Mouse (Mus musculus) left cerebral cortex, postnatal 4 days (tissue): ENCODE results near the gene Fxn. TPM values are rescaled to one million over a fixed set of nuclear protein-coding genes. Genes with fewer than 3 reads are reported as not detected.

ENCODE experiments used
- DNase-seq: peaks from one replicate; pipeline ENCODE4 v3.0.0-alpha.2; 2022
- intact Hi-C: fragments of 180-260 bp; cut with DNase I; formaldehyde crosslinking; loops from one replicate; pipeline ENCODE4 v1.15.1; 2025
- total RNA-seq, 2 experiments: library from RNA; stranded (reverse); gene quantifications; 2 replicates each; pipeline ENCODE4 v1.2.3; 2021

Fxn gene
- total RNA-seq, 2 experiments from 2014 or later: 12.7 to 15.5 TPM

GRCm38 (mm10) chr19:24301768-24302148, 21.4 kb upstream of the Fxn start:
- intact Hi-C loops: loop anchor here (5.0 kb wide), 3 partner anchors 176 to 571 kb away; partner anchors contain the start of gene Fam122a
- DNase-seq: no peak

DNA sequence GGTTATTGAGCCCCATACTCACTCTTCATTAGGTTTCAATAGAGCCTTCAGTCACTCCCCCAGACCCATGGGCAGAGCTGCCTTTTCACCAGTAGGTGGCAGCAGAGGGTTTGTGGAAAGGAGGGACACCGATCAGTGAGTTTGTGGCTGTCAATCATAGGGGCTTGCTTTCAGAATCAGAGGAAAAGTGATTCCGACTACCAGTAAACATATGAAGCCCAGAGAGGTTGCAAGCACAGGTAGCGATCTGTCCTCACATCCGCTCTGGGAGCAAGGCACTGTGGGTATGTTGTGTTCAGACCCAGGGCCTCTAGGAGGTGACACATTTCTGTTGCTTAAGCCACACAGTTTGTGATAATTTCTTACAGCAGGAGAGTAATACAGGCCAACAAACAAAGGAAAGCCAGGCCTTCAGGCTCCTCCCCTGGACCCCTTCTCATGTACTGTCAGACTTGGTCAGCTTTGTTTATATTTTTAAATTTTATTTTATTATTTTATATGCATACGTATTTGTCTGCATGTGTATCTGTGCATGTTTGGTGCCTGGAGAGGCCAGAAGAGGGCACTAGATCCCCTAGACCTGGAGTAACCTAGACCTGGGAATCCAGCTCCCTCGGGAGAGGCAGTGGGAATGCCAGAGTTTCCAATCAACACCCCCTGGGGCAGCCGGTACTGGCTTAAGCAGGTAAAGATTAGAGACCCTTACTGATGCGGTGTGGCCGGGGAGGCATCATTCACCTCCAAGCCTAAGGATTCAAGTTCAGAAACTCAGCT, 20.8 kb upstream of the Fxn start:
- peak; percentile 82 for DNase-seq
- intact Hi-C loops: loop anchor here (5.0 kb wide), 3 partner anchors 176 to 571 kb away; partner anchors contain the start of gene Fam122a

DNA sequence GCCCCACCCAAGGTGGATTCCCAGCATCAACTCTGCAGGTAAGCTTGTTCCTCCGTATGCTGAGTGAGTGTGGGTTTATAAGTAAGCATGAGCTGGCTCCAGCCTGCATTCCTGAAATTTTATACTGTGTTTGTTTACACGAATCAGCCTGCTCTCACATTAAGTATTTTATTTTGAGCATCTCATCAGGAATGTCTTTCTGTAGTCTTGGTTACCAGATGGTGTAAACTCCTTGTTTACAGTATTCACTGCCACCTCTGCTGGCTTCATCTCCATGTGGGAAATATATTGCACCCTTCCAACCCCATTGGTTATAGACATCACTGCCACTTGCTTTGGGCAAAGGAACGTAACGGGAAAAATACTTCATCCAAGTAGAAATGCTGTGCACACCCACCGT, 13.1 kb upstream of the Fxn start:
- intact Hi-C loops: no loop called here
- DNase-seq: no peak

DNA sequence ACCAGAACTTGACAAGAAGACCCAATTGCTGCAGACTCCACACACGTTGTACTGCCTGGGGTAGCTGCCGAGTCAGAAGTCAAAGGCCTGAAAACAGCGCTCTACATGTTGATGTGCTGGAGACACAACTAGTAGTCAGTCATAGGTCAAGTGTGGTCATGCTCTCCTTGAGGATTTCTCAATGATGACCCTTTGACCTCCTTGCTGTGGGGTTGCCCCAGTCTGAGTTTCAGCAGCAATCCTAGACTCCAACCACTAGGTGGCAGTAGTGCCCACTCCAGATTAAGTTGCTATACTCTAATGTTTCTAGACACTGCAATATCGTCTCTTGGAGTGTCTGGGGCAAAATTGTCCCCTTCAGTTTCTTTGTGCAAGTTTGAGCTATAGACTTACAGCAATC, 3.8 kb upstream of the Fxn start:
- DNase-seq: no peak
- intact Hi-C loops: no loop called here

DNA sequence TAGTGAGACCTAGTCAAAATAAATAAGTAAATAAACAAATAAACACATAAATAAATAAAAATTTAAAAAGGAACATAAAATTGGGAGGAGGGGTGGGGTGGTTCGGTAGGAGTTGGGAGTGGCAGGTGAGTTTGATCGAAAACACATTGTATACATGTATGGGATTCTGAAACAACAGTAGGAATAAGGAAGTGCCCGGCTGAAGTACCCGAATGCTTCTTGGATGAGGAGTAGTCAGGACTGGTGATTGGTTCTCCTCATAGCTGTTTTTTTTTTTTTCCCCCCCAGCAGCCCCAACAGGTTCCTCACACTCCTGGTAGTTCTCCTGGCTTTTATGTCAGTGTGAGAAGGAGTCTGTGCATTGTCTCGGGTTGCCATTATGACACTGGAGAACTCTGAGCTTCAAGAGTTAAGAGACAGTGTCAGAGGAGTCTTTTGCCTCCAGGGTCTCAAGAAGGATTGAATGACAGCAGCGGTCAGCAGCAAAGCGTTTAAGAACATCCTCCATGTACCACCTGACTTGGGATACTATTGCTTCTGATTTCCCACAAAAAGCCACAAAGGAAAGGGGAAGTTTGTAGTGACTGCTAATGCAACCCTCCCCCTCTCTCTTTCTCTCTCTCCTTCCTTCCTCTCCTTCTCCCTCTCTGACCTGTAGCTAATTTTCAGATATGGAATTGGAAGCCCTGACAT, 1.0 kb upstream of the Fxn start:
- DNase-seq: no peak
- intact Hi-C loops: no loop called here

DNA sequence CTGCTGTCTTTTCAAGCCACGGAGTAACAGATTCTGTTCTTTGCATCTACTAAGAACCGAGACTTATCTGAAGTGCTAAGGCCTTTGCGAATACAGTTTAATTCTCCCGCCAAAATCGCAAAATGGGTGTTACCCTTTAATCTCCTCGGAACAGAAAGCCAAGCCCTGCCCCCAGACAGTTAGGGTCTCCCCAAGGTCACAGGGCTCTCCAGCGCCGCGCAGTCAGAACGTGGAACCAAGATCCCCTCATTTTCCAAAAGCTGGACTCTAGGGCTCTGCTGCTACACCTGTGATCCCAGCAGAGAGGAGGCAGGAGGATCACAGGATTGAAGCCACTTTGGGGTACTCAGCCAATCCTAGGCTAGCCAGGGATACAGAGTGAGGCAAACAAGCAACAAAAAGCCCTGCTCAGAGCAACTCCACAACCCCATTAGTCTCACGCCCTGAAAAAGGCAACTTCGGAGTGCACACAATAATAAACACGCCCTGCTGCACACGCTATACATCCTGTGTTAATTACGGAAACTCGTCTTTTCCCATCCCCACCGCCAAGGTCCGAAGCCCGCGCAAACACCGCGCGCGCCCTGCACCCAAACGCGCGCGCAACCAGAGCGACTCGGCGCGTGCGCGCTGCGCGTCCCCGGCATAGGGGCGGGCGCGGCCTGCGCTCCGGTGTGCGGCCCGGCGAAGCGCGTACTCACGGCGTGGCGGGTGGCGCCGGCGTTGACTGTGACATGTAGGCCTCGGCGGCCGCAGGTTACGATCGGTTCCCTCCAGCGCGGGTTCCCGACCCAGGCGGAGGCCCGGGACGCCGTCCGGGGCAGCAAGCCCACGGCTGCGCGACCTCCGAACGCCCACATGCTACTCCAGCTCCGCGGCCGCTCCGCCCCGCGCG, 452 bp downstream of the Fxn start:
- intact Hi-C loops: loop anchor here (10.0 kb wide), 1 partner anchor 315 kb away; no protein-coding TSS in a partner anchor
- peak; percentile 82 for DNase-seq

GRCm38 (mm10) chr19:24278859-24279258, 1.5 kb downstream of the Fxn start:
- intact Hi-C loops: loop anchor here (10.0 kb wide), 1 partner anchor 314 kb away; no protein-coding TSS in a partner anchor
- DNase-seq: no peak

GRCm38 (mm10) chr19:24274281-24274680, 6.1 kb downstream of the Fxn start:
- intact Hi-C loops: loop anchor here (10.0 kb wide), 1 partner anchor 309 kb away; no protein-coding TSS in a partner anchor
- DNase-seq: no peak

DNA sequence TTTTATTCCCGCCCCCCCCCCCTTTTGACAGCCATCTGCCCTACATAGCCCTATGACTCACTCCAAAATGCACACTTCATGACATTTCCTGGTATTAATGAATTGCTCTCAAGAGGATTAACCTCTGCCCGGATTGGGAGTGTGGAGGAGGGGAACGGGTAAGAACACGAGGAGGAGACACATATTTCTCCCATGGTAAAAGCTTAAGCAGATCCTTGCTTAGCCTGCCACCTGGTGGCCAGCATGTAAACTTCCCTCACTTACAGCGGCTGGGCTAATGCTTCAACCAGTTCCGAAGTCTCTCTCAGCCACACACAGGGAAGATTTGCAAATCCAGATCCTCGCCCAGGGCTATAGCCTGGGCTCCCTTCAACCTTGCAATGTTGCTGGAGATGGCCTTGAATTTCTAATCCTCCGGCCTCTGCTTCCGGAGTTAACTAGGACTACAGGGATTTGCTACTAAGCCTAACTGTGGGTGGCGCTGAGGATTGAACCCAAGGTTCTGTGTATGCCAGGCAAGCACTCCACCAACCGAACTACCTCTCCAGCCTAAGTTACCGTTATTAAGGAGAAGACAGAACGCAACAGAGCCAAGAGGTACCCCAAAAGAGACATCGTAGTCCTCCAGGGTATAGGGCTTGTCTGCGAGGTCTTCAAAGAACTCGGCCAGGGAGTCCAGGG, 8.5 kb downstream of the Fxn start:
- intact Hi-C loops: loop anchor here (10.0 kb wide), 1 partner anchor 307 kb away; no protein-coding TSS in a partner anchor

GRCm38 (mm10) chr19:24271326-24271725, 9.1 kb downstream of the Fxn start:
- intact Hi-C loops: loop anchor here (10.0 kb wide), 1 partner anchor 307 kb away; no protein-coding TSS in a partner anchor

More for the DNA sequence above, 8.5 kb downstream of the Fxn start:
- DNase-seq: peak; percentile 84

DNA sequence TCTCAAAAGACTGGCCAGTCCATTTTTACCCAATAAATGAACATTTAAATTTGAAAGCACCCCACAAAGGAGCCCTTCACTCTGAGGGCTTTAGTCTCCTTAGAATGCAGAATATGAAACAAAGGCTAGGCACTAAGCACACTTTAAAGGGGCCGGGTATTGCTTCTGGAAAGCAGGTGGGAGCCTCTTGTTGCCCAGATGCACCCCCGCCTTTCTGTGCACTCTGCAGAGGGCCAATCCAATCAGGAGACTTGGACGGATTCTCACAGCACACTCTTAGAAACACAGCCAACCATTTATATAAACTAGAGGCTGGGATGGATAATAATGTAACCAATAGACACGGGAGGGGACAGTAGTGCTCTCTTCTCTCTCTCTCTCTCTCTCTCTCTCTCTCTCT, 11.9 kb downstream of the Fxn start:
- no peak for DNase-seq
- intact Hi-C loops: no loop called here

More at GRCm38 (mm10) chr19:24271326-24271725, 9.1 kb downstream of the Fxn start:
- DNase-seq: no peak

GRCm38 (mm10) chr19:24266046-24266830, 14.2 kb downstream of the Fxn start:
- intact Hi-C loops: no loop called here
- DNase-seq: no peak

- DNase-seq: peak; percentile 81
- intact Hi-C loops: no loop called here
These were observed 15.4 kb downstream of the Fxn start for GRCm38 (mm10) chr19:24264991-24265390.

GRCm38 (mm10) chr19:24262736-24263135, 17.7 kb downstream of the Fxn start:
- intact Hi-C loops: no loop called here
- no peak for DNase-seq

GRCm38 (mm10) chr19:24259390-24260351, 20.7 kb downstream of the Fxn start:
- intact Hi-C loops: no loop called here
- DNase-seq: no peak

DNA sequence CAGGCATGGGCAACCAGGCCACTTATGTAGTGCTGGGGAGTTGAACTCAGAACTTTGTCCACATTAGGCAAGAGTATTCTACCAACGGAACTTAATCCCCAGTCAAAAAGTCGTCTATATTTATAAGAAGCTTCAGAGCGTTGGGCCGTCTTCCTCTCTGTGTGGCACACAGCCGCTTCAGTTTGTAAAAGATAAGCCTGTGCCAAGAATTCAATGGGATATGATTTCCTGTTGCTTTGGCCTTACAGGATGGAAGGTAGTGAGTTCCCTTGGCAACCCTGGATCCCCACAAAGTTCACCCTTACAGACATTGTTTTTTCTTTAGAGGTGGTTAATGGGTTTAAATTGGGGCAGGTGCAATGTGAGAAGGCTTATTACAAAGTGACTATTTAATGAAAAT, 22.0 kb downstream of the Fxn start:
- intact Hi-C loops: no loop called here
- DNase-seq: no peak

- no peak for DNase-seq
- intact Hi-C loops: no loop called here
These were observed 22.4 kb downstream of the Fxn start for GRCm38 (mm10) chr19:24257962-24258361.

DNA sequence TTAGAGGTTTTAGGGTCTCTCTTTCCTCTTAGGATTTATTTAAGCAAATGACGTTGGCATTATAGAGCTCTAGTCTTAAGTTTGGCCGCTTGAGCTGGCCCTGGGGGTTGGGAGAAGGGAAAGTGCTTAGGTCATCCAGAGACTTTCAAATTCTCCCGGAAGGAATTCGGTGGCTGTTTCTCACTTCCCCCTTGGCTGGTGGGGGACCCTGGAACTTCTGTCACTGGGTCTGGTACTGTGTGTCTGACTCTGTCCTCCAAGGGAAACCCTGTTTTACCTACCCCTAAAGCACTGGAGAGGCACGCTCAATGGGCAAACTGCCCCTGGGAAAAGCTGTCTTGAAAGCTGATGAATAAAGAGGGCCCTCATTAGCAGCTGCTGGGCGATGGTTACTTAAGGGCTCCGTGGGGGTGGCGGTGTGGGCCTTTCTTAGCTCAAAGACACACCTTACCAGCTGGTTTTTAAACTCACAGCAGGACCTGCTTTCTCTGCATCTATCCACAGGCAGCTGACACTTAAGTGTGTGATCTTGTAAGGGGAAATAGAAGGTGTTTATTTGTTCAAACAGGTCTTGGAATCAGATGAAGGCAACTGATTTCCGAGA, 26.6 kb downstream of the Fxn start:
- DNase-seq: no peak
- intact Hi-C loops: no loop called here
